Mouse (Mus musculus) cerebellum, adult 8-10 months (tissue): ENCODE results near the gene Gstt1.

Experiments used
- DNase-seq: peaks from one replicate; pipeline ENCODE4 v3.0.0; 2022

Gstt1 gene

GRCm38 (mm10) chr10:75763682-75764518 lies 34.5 kb downstream of the Gstt1 start, which contains the start of gene Cabin1:
TSS of gene Cabin1 (minus strand) at chr10:75764341.
- DNase-seq: peak; percentile 96

GRCm38 (mm10) chr10:75762413-75762812 lies 36.0 kb downstream of the Gstt1 start:
- no peak for DNase-seq

GRCm38 (mm10) chr10:75760311-75760710 lies 38.1 kb downstream of the Gstt1 start:
- DNase-seq: no peak

- no peak for DNase-seq
Observed at GRCm38 (mm10) chr10:75756719-75757118, 41.7 kb downstream of the Gstt1 start.

GRCm38 (mm10) chr10:75744017-75744416 lies 54.4 kb downstream of the Gstt1 start:
- DNase-seq: peak; percentile 87

GRCm38 (mm10) chr10:75743369-75743768 lies 55.0 kb downstream of the Gstt1 start:
- peak; percentile 58 for DNase-seq

- DNase-seq: no peak
Observed at GRCm38 (mm10) chr10:75740866-75741265, 57.5 kb downstream of the Gstt1 start.
